Mouse (Mus musculus) megakaryocyte, embryonic 14.5 days (primary cell): ENCODE data around the gene Tlcd2.

Source experiments
- FLI1 ChIP-seq: IDR thresholded peaks from 2 replicates; pipeline ENCODE4 v1.6.1; 2012; ENCODE audit warnings: low read length, inconsistent platforms, mixed read lengths
- GATA1 ChIP-seq: IDR thresholded peaks from 3 replicates; pipeline ENCODE4 v1.6.1; 2012; ENCODE audit warnings: mixed read lengths, low read length, inconsistent platforms, borderline replicate concordance

- TF ChIP-seq GATA1 (no peak), FLI1 (no peak)
These were observed 2.1 kb downstream of the Tlcd2 start for GRCm38 (mm10) chr11:75463624-75464023.
